Mouse (Mus musculus) intestine, postnatal 0 days (tissue): ENCODE data around the gene Map3k3. TPM values are rescaled to one million over a fixed set of nuclear protein-coding genes. Genes with fewer than 3 reads are reported as not detected.

Experiments used
- ATAC-seq: fragments of 200-750 bp; cut with Nextera tagmentation; 2 replicates; pipeline ENCODE4 v1.8.0; 2017; ENCODE audit warnings: mild to moderate bottlenecking, moderate TSS enrichment, moderate library complexity
- H3K27ac ChIP-seq: fragments of 300-500 bp; sonication (generic); 2 replicates; pipeline ENCODE4 v1.5.1; 2014; ENCODE audit warnings: mild to moderate bottlenecking, low read depth, low read length, moderate library complexity
- H3K27me3 ChIP-seq: fragments of 300-500 bp; sonication (generic); replicated peaks from 2 replicates; pipeline ENCODE4 v1.6.1; 2014; ENCODE audit warnings: low read length, mixed read lengths; ENCODE audit not compliant: control insufficient read depth, insufficient read depth
- H3K36me3 ChIP-seq: fragments of 300-500 bp; sonication (generic); 2 replicates; pipeline ENCODE4 v1.6.1; 2014; ENCODE audit warnings: mild to moderate bottlenecking, moderate library complexity; ENCODE audit not compliant: control insufficient read depth, insufficient read depth
- H3K4me1 ChIP-seq: fragments of 300-500 bp; sonication (generic); replicated peaks from 2 replicates; pipeline ENCODE4 v1.6.1; 2014; ENCODE audit warnings: antibody characterized with exemption, low read length, mixed read lengths; ENCODE audit not compliant: control insufficient read depth, insufficient read depth
- H3K4me2 ChIP-seq: fragments of 300-500 bp; sonication (generic); replicated peaks from 2 replicates; pipeline ENCODE4 v1.6.1; 2014; ENCODE audit warnings: low read depth, mild to moderate bottlenecking, moderate library complexity
- H3K4me3 ChIP-seq: fragments of 300-500 bp; sonication (generic); 2 replicates; pipeline ENCODE4 v1.5.1; 2014; ENCODE audit warnings: low read depth, low read length
- H3K9ac ChIP-seq: fragments of 300-500 bp; sonication (generic); 2 replicates; pipeline ENCODE4 v1.6.1; 2014; ENCODE audit warnings: mild to moderate bottlenecking, low read depth, low read length
- H3K9me3 ChIP-seq: fragments of 300-500 bp; sonication (generic); 2 replicates; pipeline ENCODE4 v1.6.1; 2016; ENCODE audit warnings: mixed run types; ENCODE audit not compliant: control insufficient read depth
- CTCF ChIP-seq: sonication (generic); IDR thresholded peaks from 2 replicates; pipeline ENCODE4 v1.5.1; 2016; ENCODE audit warnings: low read depth, mild to moderate bottlenecking, control low read depth, antibody characterized with exemption, moderate library complexity
- WGBS: fragments of 180-500 bp; shearing (Covaris S2); extraction: QIAGEN DNeasy Blood & Tissue Kit; methylation state at CpG from one replicate; pipeline ENCODE4 v1.1.7; 2014; 5-methylcytosine and 5-hydroxymethylcytosine counted together
- polyA plus RNA-seq: library from polyadenylated mRNA; unstranded; fragments of >200 nt; fragmentation: Nextera tagmentation; extraction: Ambion mirVana; gene quantifications from 2 replicates; pipeline ENCODE4 v1.2.1, GENCODE M21; 2015

The Map3k3 gene
- polyA plus RNA-seq, 1 experiment from 2014 or later = 6.2 TPM

- Histone ChIP-seq H3K9ac (no peak overlapping the region), H3K4me2 (no peak overlapping the region), H3K4me1 (no peaks in the 10 kb centered on the region), H3K4me3 (no peak overlapping the region), H3K27ac (no peak overlapping the region), H3K9me3 (no peaks in the 10 kb centered on the region), H3K27me3 (no peaks in the 10 kb centered on the region), H3K36me3 (peaks cover 34% of the 10 kb centered on the region)
- TF ChIP-seq CTCF = no peak
- no peak for ATAC-seq
- 98% methylated on average over 3 of the region's 3 CpGs for whole genome bisulfite sequencing
Measured at GRCm38 (mm10) chr11:106045780-106046179, 38.6 kb upstream of the Map3k3 start.

GRCm38 (mm10) chr11:106046584-106046983, 37.8 kb upstream of the Map3k3 start:
- H3K36me3 ChIP-seq = peaks cover 42% of the 10 kb centered on the region
- 78% methylated on average over 9 of the region's 9 CpGs for WGBS
- no peak for ATAC-seq
- H3K27ac ChIP-seq = 0 out of 2 replicates have a peak overlapping the region, but pooled peaks have one; percentile 5
- no peaks in the 10 kb centered on the region for H3K9me3 ChIP-seq
- no peak overlapping the region for H3K4me2 ChIP-seq
- no peak overlapping the region for H3K4me3 ChIP-seq
- TF ChIP-seq CTCF = no peak
- no peaks in the 10 kb centered on the region for H3K4me1 ChIP-seq
- H3K27me3 ChIP-seq = no peaks in the 10 kb centered on the region
- no peak overlapping the region for H3K9ac ChIP-seq

- no peaks in the 10 kb centered on the region for H3K9me3 ChIP-seq
- ATAC-seq = peak; percentile 37
- H3K4me3 ChIP-seq = no peak overlapping the region
- peak overlapping the region; percentile 82 for H3K27ac ChIP-seq
- H3K9ac ChIP-seq = no peak overlapping the region
- 52% methylated on average over 2 of the region's 2 CpGs for WGBS
- no peak for TF ChIP-seq CTCF
- H3K36me3 ChIP-seq = peaks cover 79% of the 10 kb centered on the region
- H3K27me3 ChIP-seq = no peaks in the 10 kb centered on the region
- H3K4me1 ChIP-seq = no peaks in the 10 kb centered on the region; the same call in 1 of the 2 replicates
- H3K4me2 ChIP-seq = no peak overlapping the region
Measured at GRCm38 (mm10) chr11:106053921-106054320, 30.5 kb upstream of the Map3k3 start.

GRCm38 (mm10) chr11:106054600-106054999, 29.8 kb upstream of the Map3k3 start:
- Histone ChIP-seq H3K4me2 (no peak overlapping the region), H3K27me3 (no peaks in the 10 kb centered on the region), H3K36me3 (peaks cover 78% of the 10 kb centered on the region), H3K4me3 (no peak overlapping the region), H3K4me1 (no peaks in the 10 kb centered on the region; the same call in 1 of the 2 replicates), H3K9me3 (no peaks in the 10 kb centered on the region), H3K9ac (no peak overlapping the region), H3K27ac (peak overlapping the region; percentile 82)
- ATAC-seq = no peak
- no peak for TF ChIP-seq CTCF
- 92% methylated on average over 8 of the region's 8 CpGs for WGBS

GRCm38 (mm10) chr11:106055341-106055740, 29.1 kb upstream of the Map3k3 start:
- no peaks in the 10 kb centered on the region for H3K9me3 ChIP-seq
- peaks cover 81% of the 10 kb centered on the region for H3K36me3 ChIP-seq
- no peak overlapping the region for H3K9ac ChIP-seq
- WGBS = 58% methylated on average over 6 of the region's 6 CpGs
- H3K4me3 ChIP-seq = no peak overlapping the region
- no peaks in the 10 kb centered on the region; the same call in 1 of the 2 replicates for H3K4me1 ChIP-seq
- no peak overlapping the region for H3K4me2 ChIP-seq
- H3K27me3 ChIP-seq = no peaks in the 10 kb centered on the region
- H3K27ac ChIP-seq = peak overlapping the region; percentile 82
- ATAC-seq = peak; percentile 59
- no peak for TF ChIP-seq CTCF

GRCm38 (mm10) chr11:106056819-106057491, 27.5 kb upstream of the Map3k3 start:
- H3K4me2 ChIP-seq = peak overlapping the region; percentile 24; the same call in 1 of the 2 replicates
- H3K36me3 ChIP-seq = peaks cover 70% of the 10 kb centered on the region
- no peak overlapping the region for H3K4me3 ChIP-seq
- H3K9ac ChIP-seq = peak overlapping the region; percentile 17; the same call in 1 of the 2 replicates
- no peaks in the 10 kb centered on the region for H3K27me3 ChIP-seq
- peak; percentile 48 for ATAC-seq
- no peaks in the 10 kb centered on the region for H3K9me3 ChIP-seq
- WGBS = 60% methylated on average over 8 of the region's 8 CpGs
- no peak for TF ChIP-seq CTCF
- H3K27ac ChIP-seq = peak overlapping the region; percentile 82
- no peaks in the 10 kb centered on the region; the same call in 1 of the 2 replicates for H3K4me1 ChIP-seq
